Mouse (Mus musculus) embryo, embryonic 10.5 days (tissue): ENCODE data around the gene Cox10.

Experiments used
- DNase-seq: peaks from one replicate; pipeline ENCODE4 v3.0.0-alpha.2; 2015; ENCODE audit warnings: low spot score

Cox10 gene

GRCm38 (mm10) chr11:64045041-64045440 lies 34.2 kb downstream of the Cox10 start:
- no peak for DNase-seq

GRCm38 (mm10) chr11:64044024-64044423 lies 35.2 kb downstream of the Cox10 start:
- no peak for DNase-seq

- DNase-seq: peak; percentile 48
Measured at GRCm38 (mm10) chr11:64041281-64041680, 38.0 kb downstream of the Cox10 start.

GRCm38 (mm10) chr11:64039600-64039999 lies 39.7 kb downstream of the Cox10 start:
- no peak for DNase-seq

- peak; percentile 39 for DNase-seq
Measured at GRCm38 (mm10) chr11:64037471-64038125, 41.7 kb downstream of the Cox10 start.

- no peak for DNase-seq
Measured at GRCm38 (mm10) chr11:64036306-64036705, 43.0 kb downstream of the Cox10 start.

- no peak for DNase-seq
Measured at GRCm38 (mm10) chr11:64035709-64036108, 43.6 kb downstream of the Cox10 start.

- DNase-seq: no peak
Measured at GRCm38 (mm10) chr11:64034686-64035085, 44.6 kb downstream of the Cox10 start.

GRCm38 (mm10) chr11:64027423-64027822 lies 51.8 kb downstream of the Cox10 start:
- DNase-seq: no peak

GRCm38 (mm10) chr11:64025843-64026242 lies 53.4 kb downstream of the Cox10 start:
- DNase-seq: no peak

GRCm38 (mm10) chr11:64024575-64024974 lies 54.7 kb downstream of the Cox10 start:
- peak; percentile 53 for DNase-seq

GRCm38 (mm10) chr11:64023380-64023981 lies 55.8 kb downstream of the Cox10 start:
- DNase-seq: peak; percentile 57

GRCm38 (mm10) chr11:64022403-64023047 lies 56.7 kb downstream of the Cox10 start:
- peak; percentile 24 for DNase-seq

- DNase-seq: no peak
Measured at GRCm38 (mm10) chr11:64019235-64019634, 60.0 kb downstream of the Cox10 start.

GRCm38 (mm10) chr11:64018165-64018564 lies 61.1 kb downstream of the Cox10 start:
- DNase-seq: no peak

- no peak for DNase-seq
Measured at GRCm38 (mm10) chr11:64015309-64015708, 64.0 kb downstream of the Cox10 start.

GRCm38 (mm10) chr11:64010724-64011496 lies 68.4 kb downstream of the Cox10 start:
- peak; percentile 39 for DNase-seq

GRCm38 (mm10) chr11:64004152-64004551 lies 75.1 kb downstream of the Cox10 start:
- DNase-seq: no peak

GRCm38 (mm10) chr11:64003484-64003883 lies 75.8 kb downstream of the Cox10 start:
- no peak for DNase-seq

- DNase-seq: no peak
Measured at GRCm38 (mm10) chr11:64002629-64003028, 76.6 kb downstream of the Cox10 start.

- DNase-seq: no peak
Measured at GRCm38 (mm10) chr11:64001111-64001510, 78.2 kb downstream of the Cox10 start.

- no peak for DNase-seq
Measured at GRCm38 (mm10) chr11:64000200-64000794, 79.0 kb downstream of the Cox10 start.
